Mouse (Mus musculus) heart, embryonic 16.5 days (tissue): ENCODE results near the gene Chd3. TPM values are rescaled to one million over a fixed set of nuclear protein-coding genes. Genes with fewer than 3 reads are reported as not detected.

ENCODE experiments used
- ATAC-seq: fragments of 200-750 bp; cut with Nextera tagmentation; replicated peaks from 2 replicates; pipeline ENCODE4 v1.8.0; 2017; ENCODE audit warnings: moderate number of reproducible peaks; ENCODE audit not compliant: insufficient read depth, low FRiP score; ENCODE audit errors: extremely low read depth
- H3K27ac ChIP-seq: fragments of 300-500 bp; sonication (generic); 2 replicates; pipeline ENCODE4 v1.5.1; 2014; ENCODE audit warnings: mild to moderate bottlenecking, low read length, control low read depth, moderate library complexity
- H3K27me3 ChIP-seq: fragments of 300-500 bp; sonication (generic); 2 replicates; pipeline ENCODE4 v1.6.1; 2014; ENCODE audit warnings: low read length, mixed read lengths; ENCODE audit not compliant: control insufficient read depth, insufficient read depth
- H3K36me3 ChIP-seq: fragments of 300-500 bp; sonication (generic); 2 replicates; pipeline ENCODE4 v1.6.1; 2014; ENCODE audit not compliant: control insufficient read depth, insufficient read depth
- H3K4me1 ChIP-seq: fragments of 300-500 bp; sonication (generic); 2 replicates; pipeline ENCODE4 v1.6.1; 2014; ENCODE audit warnings: low read length, mixed read lengths; ENCODE audit not compliant: control insufficient read depth, insufficient read depth
- H3K4me2 ChIP-seq: fragments of 300-500 bp; sonication (generic); 2 replicates; pipeline ENCODE4 v1.6.1; 2014; ENCODE audit warnings: low read depth, mild to moderate bottlenecking, control low read depth, low read length
- H3K4me3 ChIP-seq: fragments of 300-500 bp; sonication (generic); 2 replicates; pipeline ENCODE4 v1.5.1; 2014; ENCODE audit warnings: mild to moderate bottlenecking, control low read depth, low read length
- H3K9ac ChIP-seq: fragments of 300-500 bp; sonication (generic); 2 replicates; pipeline ENCODE4 v1.6.1; 2014; ENCODE audit warnings: low read length, control low read depth
- H3K9me3 ChIP-seq: fragments of 300-500 bp; sonication (generic); replicated peaks from 2 replicates; pipeline ENCODE4 v1.6.1; 2016; ENCODE audit warnings: low read length; ENCODE audit not compliant: control insufficient read depth
- WGBS: fragments of 180-500 bp; shearing (Covaris S2); extraction: QIAGEN DNeasy Blood & Tissue Kit; methylation state at CpG from one replicate; pipeline ENCODE4 v1.1.7; 2014; 5-methylcytosine and 5-hydroxymethylcytosine counted together
- polyA plus RNA-seq: library from polyadenylated mRNA; unstranded; fragments of >200 nt; fragmentation: Nextera tagmentation; extraction: Ambion mirVana; gene quantifications from 2 replicates; pipeline ENCODE4 v1.2.1, GENCODE M21; 2015

Chd3 gene
- polyA plus RNA-seq, 1 experiment from 2014 or later: 13.3 TPM

DNA sequence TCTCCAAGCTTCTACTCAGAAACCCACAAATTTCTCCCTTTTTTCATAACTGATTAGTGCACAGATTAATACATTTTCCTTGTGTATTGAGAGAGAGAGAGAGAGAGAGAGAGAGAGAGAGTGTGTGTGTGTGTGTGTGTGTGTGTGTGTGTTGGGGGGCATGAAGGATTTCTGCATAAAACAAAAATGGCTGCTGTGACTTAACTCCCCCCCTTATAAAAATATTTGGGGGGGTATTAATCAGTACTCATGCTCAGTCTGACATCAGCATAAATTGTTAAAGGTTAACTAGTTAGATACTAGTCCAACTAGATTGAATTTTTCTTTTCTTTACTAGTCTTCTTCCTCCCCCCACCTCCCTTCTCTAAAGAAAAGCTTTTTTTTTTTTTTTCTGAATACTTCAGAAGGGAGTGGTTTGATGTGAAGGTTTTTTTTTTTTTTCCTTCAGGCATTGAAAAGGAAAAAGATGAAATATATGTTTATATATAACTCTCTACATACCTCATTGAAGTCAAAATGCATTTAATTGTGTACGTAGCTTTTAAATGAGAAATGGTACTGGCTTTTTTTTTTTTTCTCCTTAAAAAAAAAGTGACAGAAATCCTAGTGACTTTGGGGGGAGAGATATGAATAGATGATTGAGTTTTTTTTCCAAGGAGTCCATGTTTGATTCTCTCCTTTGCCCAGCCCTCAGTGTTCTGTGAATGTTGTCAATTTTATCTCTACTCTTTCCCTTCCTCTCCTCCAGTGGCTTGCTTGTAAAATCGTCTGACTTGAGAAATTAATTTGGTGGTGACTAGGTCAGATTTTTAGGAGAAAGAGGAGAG lies 997 bp upstream of the Chd3 start:
- ATAC-seq: no peak
- Histone ChIP-seq H3K27ac (peak overlapping the region; percentile 62), H3K4me2 (peak overlapping the region; percentile 93), H3K27me3 (no peaks in the 10 kb centered on the region), H3K9me3 (no peaks in the 10 kb centered on the region), H3K36me3 (no peaks in the 10 kb centered on the region), H3K4me1 (peaks cover 39% of the 10 kb centered on the region), H3K4me3 (no peak overlapping the region; the same call in 1 of the 2 replicates), H3K9ac (no peak overlapping the region)
- 44% methylated on average over 2 of the region's 2 CpGs for WGBS

- peak overlapping the region; percentile 93 for H3K4me2 ChIP-seq
- H3K9me3 ChIP-seq: no peaks in the 10 kb centered on the region
- H3K4me3 ChIP-seq: peak overlapping the region; percentile 94
- WGBS: 0% methylated on average over 83 of the region's 106 CpGs
- H3K4me1 ChIP-seq: peaks cover 49% of the 10 kb centered on the region
- peak overlapping the region; percentile 98 for H3K9ac ChIP-seq
- no peaks in the 10 kb centered on the region for H3K27me3 ChIP-seq
- H3K27ac ChIP-seq: peak overlapping the region; percentile 91
- H3K36me3 ChIP-seq: no peaks in the 10 kb centered on the region
- 0 out of 2 replicates have a peak, but pooled peaks have one; percentile 4 for ATAC-seq
These were observed 621 bp downstream of the Chd3 start for GRCm38 (mm10) chr11:69368356-69369214.

GRCm38 (mm10) chr11:69367616-69368355 lies 1.4 kb downstream of the Chd3 start:
- no peaks in the 10 kb centered on the region for H3K9me3 ChIP-seq
- no peaks in the 10 kb centered on the region for H3K27me3 ChIP-seq
- peak overlapping the region; percentile 91 for H3K27ac ChIP-seq
- no peaks in the 10 kb centered on the region for H3K36me3 ChIP-seq
- H3K4me2 ChIP-seq: peak overlapping the region; percentile 93
- ATAC-seq: no peak
- WGBS: under 1% methylated on average over 22 of the region's 22 CpGs
- H3K9ac ChIP-seq: peak overlapping the region; percentile 98
- H3K4me3 ChIP-seq: peak overlapping the region; percentile 94
- peaks cover 49% of the 10 kb centered on the region for H3K4me1 ChIP-seq

DNA sequence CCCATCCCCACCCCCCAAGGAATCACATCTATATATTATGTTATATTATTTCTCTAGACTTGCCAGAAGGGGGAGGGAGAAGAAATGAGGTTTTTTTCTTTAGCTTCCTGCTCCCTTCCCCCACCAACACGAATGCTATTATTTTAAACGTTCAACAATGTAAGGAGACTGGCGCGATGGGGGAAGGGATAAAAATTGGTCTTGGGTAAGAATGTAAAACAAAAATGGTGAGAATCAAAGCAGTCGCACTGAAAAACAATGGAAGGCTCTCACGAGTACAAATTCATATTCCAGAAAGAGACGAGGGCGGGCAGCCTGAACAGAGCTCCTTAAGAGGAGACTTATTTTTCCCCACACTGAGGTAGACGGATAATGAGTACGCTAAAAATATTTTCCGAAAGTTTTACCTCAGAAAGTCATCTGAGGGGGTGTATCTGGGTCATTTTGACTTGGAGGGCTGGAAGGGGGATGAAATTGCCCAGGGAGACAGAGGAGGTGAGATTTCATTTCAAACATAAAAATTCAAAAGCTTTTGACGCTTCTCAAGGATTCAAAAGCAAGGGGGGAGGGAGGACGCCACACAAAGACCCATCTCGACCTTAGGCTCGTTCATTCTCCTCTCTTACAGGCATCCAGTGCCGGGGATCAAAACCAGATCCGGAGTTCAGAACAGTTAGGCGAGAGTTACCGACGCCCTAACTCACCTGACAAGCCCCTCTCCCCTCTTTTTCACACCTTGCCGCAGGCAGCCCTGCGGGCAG lies 2.2 kb downstream of the Chd3 start:
- Histone ChIP-seq H3K27ac (peak overlapping the region; percentile 91), H3K9ac (peak overlapping the region; percentile 98), H3K36me3 (peaks cover 1% of the 10 kb centered on the region; the same call in 1 of the 2 replicates), H3K9me3 (no peaks in the 10 kb centered on the region), H3K4me3 (peak overlapping the region; percentile 94), H3K4me2 (peak overlapping the region; percentile 93), H3K4me1 (peaks cover 44% of the 10 kb centered on the region), H3K27me3 (no peaks in the 10 kb centered on the region)
- under 1% methylated on average over 22 of the region's 22 CpGs for WGBS
- ATAC-seq: no peak

- H3K9me3 ChIP-seq: no peaks in the 10 kb centered on the region
- 1% methylated on average over 26 of the region's 26 CpGs for WGBS
- H3K4me1 ChIP-seq: peaks cover 41% of the 10 kb centered on the region
- H3K27me3 ChIP-seq: no peaks in the 10 kb centered on the region
- ATAC-seq: peak; percentile 81
- H3K4me3 ChIP-seq: peak overlapping the region; percentile 94
- peak overlapping the region; percentile 91 for H3K27ac ChIP-seq
- peak overlapping the region; percentile 93 for H3K4me2 ChIP-seq
- H3K36me3 ChIP-seq: peaks cover 7% of the 10 kb centered on the region
- H3K9ac ChIP-seq: peak overlapping the region; percentile 98
These were observed 2.9 kb downstream of the Chd3 start for GRCm38 (mm10) chr11:69366157-69366854.

- Histone ChIP-seq H3K9me3 (no peaks in the 10 kb centered on the region), H3K27me3 (no peaks in the 10 kb centered on the region), H3K4me2 (peak overlapping the region; percentile 93), H3K4me3 (peak overlapping the region; percentile 94), H3K9ac (peak overlapping the region; percentile 71), H3K36me3 (peaks cover 11% of the 10 kb centered on the region), H3K27ac (peak overlapping the region; percentile 91), H3K4me1 (peaks cover 38% of the 10 kb centered on the region)
- ATAC-seq: no peak
- WGBS: 34% methylated on average over 6 of the region's 6 CpGs
These were observed 3.5 kb downstream of the Chd3 start for GRCm38 (mm10) chr11:69365722-69366121.

GRCm38 (mm10) chr11:69364910-69365309 lies 4.3 kb downstream of the Chd3 start:
- H3K27me3 ChIP-seq: no peaks in the 10 kb centered on the region
- peak overlapping the region; percentile 91 for H3K27ac ChIP-seq
- no peaks in the 10 kb centered on the region for H3K9me3 ChIP-seq
- peak overlapping the region; percentile 93; the same call in 1 of the 2 replicates for H3K4me2 ChIP-seq
- 4% methylated on average over 6 of the region's 6 CpGs for WGBS
- no peak overlapping the region for H3K9ac ChIP-seq
- H3K36me3 ChIP-seq: peaks cover 14% of the 10 kb centered on the region
- ATAC-seq: peak; percentile 63
- peaks cover 35% of the 10 kb centered on the region for H3K4me1 ChIP-seq
- H3K4me3 ChIP-seq: no peak overlapping the region
